Mouse (Mus musculus) MEL-GATA-1-ER (cell line): ENCODE measurements at regions not wholly inside any gene's neighbourhood (a gene's known extent, or its start where the extent isn't known, plus 50 kb on each side); places are given as distances from the start of the nearest gene placed in this dataset.
"Not testable (repeated sequence)": the region's sequence is repeated elsewhere in the genome, so short reads cannot be mapped to it uniquely, and the experiment has no call there.

ENCODE experiments used
- DNase-seq: peaks from one replicate; pipeline ENCODE4 v3.0.0-alpha.2; 2012; ENCODE audit warnings: low read depth; ENCODE audit errors: extremely low read depth

DNA sequence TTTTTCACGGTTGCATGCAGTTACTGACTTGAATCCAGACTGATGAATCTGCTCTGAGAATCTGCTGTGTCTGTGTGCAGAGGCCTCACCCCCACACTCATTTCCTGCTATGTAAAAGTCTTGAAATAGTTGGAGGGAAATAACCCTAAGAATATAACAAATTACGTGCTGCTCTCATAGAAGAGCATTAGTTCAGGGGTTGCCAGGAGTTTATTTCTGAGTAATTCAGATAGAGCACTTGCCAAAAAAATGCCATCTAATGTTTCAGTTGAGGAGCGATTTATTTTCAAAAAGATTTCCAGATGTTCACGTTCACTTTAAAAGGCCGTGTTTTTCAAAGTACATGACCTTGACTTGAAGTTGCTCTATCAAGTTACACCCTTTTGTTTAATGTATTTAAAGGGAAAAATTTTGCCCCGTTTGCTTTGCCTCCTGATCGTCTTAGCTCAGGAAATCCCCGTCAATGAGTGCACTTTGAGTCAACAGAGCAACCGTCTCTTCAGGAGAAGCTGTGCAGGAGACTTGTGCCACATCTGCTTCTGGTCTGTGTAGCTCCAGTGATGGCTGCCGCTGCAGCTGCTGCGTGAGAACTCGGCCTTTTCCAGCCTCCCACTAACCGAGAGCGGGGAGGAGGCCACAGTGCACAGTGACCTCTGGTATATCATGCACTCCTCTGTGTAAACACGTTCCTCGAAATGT is 50.9 kb upstream of the Sec61g start:
- no peak for DNase-seq

DNA sequence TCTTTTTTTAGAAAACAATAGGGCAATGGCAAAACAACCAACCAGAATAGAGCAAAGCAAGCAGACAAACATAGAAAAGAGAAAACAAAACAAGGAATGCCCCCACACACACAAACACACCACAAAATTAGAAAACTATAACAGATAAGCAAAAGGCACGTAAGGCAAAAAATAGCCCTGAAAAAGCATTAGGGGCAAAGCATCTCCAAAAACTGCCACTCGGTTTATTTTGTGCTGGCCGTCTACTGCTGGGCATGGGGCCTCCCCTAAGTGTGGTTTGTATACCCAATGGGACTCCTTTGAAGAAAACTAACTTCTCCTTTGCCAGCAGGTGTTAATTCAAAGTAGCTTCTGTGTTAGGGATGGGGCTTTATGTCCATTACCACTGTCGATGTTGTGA is 53.4 kb upstream of the Sec61g start:
- DNase-seq = no peak

DNA sequence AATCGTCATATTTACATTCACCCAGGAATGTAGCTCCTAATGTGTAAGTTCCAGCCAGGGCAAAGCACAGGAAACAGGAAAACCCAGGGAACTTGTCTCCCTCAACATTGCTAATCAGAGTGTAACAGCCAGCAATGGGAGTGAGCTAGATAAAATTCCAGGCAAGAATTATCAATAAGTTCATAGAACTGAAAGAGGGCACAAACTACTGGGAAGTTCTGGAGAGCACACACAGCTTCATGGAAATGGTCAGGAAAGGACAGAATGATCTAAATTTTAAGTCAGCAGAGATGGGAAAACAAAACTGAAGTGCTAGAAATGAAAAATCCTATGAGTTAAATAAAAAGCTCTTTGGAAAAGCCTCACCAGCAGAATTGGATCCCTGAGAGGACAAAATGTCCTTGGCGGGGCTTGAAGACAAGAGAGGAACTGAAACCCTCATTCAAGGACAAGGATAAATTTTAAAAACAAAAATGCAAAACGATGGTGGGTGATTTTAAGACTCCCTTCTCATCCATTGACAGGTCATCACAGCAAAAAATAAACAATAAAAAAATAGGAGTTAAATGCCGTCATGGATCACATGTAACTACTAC is 80.9 kb upstream of the Sec61g start:
- DNase-seq = no peak

DNA sequence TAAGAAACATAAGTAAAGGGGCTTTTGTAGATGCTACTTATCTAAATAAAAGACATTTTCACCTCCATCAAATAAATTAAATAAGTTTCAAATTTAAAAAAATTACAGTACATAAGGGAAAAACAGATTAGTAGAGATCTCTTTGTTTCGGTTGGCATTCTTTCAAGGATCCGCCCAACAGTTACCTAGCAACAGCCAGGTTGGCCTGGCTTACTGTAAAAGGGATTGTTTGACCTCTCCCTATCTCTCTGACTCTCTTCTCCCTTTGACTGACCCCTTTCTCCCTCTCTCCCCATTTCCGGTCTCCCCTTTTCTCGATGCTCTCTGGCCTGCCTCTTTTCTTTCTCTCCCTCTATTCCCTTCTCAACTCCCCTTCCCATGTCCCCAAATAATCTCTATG is 82.3 kb upstream of the Sec61g start:
- no peak for DNase-seq

DNA sequence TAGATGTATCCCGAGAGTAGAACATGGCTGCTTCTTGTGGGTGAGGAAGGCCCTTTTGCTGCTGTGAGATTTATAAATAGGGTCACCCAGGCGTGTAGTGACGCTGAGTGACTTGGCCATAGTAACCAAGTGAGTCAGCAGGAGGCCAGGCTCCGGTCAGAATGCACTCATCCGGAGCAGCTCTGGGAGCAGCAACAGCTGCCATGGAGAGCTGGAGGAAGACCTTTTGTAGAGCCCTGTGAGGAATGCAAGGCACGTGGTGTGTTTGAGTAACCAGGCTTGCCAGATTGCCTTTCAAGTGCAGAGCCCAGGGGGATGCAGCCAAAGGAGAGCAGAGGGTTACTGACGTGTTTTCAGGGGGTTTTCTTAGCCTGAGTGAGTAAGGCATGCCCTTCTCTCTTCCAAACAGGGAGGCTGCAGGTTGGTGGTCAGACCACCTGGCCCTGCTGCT is 83.2 kb upstream of the Sec61g start:
- DNase-seq = no peak

DNA sequence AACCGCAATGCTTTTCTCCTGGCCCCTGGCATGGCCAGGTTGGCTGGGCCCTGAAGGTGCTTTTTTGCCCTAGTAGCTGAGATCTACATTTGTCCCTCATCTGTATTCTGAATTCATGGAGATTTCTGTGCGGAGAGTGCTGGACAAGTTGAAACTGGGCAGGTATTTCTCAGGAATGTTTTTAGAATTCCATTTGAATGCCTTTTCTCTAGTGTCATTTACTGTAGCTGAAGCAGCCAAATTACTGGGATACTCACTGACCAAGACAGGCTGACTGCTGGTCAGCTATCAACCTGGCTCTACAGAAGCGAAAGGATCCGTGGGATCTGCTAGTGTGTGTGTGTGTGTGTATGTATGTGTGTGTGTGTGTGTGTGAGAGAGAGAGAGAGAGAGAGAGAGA is 83.7 kb upstream of the Sec61g start:
- DNase-seq = no peak

DNA sequence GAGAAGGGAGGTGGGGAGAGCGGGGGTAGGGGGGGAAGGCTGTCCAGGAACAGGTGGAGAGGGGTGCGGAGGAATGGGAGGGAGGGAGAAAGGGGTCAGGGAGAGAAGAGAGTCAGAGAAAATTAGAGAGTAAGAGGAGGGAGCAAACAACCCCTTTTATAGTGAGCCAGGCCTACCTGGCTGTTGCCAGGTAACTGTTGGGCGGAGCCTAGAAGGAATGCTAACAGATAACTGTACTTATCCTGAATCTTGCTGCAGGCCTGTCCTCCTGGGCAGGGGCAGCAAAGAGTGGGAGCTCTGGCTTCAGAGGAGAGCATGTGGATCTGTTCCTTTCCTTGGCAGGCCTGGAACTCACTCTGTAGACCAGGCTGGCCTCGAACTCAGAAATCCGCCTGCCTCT is 84.5 kb upstream of the Sec61g start:
- DNase-seq = no peak

DNA sequence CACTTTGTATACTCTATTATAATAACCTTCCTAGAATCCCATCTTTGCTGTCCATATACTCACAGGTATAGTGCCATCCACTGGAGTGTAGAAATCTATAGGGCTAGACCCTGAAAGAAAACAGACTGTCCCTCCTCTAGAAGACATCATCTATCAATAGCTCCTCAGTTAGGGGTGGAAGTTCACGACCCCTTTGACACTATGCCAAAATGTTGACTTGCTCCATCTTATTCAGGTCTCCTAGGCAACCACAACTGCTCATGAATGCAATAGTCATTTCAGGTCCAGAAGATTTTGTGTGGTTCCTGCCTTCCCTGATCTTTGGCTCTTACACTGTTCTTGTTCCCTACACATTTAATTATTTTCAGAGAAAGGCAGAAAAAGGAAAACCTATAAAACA is 86.5 kb upstream of the Sec61g start:
- DNase-seq = no peak

DNA sequence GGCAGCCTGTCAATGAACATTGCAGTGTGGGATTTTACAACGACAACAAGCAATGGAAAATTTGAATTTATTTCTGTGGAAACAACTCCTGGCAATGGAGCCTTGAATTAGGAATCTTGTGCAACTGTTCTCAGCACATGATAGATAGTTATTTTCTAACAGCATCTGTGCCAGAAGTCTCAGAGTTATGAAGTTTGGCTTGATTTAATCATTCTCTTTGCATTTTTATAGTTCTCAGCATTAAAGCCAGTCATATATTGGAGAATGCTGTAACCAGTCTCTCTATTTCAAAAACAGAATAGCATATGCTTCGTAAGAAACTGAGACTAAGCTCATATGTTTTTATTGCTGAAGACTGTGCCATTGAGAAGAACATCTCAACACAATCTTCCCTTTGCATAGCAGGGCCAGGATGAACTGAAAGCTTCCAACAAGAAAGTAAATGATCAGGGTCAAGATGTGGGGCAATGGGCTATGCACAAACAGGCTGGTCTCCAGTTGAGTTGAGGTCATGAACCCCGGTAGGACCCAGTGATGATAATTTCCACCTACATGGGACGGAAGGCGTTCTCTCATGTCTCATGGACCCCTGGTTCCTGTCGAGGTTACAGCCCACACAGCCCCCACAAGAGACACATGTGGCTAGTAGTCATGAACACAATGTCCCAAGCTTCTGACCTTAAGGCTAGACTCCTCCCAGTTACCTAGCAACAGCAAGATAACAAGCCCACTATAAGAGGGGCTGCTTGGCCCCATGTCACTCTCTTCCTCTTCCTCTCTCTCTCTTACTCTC is 89.0 kb upstream of the Sec61g start:
- DNase-seq = no peak

DNA sequence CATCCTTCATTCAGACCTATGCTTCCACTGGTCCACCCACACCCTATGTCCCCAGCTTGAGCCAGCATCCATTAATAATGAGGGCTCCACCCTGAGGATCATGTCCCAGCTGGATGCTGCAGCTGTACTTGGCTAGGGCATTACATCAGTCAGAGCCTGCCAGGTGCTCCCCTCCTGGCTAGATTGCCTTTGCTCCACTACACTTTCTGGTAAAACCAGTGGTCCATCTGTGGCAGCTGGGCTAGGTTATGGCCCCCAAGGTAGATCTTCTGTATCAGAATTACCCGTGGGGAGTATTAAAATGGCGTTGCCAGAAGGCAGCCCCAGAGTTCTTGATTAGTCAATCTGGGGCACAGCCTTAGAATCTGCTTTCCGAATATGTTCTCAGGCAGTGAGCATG is 94.7 kb upstream of the Sec61g start:
- DNase-seq = no peak

DNA sequence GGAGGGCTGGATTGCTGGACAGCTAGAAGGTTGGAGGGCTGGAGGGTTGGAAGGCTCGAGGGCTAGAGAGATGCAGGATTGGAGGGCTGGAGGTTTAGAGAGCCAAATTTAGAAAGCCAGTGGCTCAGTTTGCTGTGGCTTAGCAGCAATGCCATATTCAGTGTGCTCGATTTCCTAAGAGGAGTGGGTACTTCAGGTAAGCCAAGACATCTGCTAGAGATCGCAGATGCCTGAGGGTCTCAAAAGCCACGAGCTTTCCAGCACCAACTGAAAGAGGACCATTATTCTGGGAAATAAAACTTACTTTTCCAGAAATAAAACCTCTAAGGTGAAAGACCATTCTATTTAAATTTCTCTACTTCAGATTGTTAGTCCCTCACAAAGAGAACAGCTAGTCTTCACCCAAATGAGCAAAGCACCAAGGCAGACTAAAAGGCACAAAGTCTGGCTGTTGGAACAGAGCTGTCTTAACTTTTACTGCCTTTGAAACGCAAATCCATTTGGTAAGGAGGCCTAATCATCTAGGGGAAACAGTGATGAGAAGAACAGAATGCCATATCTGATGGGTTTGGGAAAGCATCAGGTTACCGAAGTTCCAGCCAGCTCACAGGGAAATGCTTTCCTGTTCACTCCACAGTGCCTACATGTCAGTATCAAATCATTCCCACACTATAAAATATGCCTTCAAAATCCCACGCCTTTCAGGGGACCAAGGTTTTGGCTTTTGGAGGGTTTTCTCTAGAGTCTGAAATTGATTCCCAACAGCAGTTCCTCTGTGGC is 98.3 kb upstream of the Sec61g start:
- DNase-seq = no peak

DNA sequence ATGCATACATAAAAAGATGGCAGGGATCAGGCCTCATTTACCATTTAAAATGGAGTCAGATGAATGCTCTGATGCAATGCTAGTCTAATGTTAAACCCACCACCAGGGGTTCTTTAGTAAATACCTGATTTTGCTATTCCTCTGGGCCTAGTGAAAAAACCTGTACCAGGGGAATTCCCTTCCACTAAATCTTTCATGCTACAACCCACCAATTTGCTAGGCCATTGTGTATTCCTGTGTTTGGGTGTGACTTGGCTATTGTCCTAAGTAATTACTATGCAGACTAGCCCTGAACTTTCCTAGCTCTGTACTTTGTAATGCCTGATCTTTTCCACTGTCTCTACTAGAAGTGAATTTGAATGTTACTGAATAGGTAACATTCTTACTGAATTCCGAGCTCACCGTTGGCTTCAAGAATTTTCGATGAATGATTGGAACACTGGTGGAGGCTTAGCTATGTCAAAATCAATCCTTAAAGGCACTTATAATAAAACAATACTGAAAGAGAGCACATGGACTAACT is 99.7 kb upstream of the Sec61g start:
- DNase-seq = not testable (repeated sequence)

DNA sequence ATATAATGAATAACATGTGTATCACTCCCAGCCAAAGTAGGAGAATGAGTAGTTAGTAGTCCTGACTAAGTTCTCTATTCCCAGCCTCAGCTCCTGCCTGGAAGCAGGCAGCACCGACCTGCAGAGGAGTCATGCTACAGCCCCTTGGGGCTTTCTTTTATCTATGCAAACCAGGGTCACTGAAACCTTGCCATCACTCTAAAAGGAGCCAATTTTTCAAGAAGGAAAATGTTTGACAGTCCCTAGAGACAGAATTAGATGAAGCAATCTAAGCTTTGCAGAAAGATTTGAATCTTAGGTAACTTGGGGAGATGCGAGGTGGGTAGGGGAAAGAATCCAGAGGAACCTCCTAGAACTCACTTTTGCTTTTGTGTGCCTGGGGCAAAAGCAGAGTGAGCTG is 103.5 kb upstream of the Sec61g start:
- DNase-seq = no peak

DNA sequence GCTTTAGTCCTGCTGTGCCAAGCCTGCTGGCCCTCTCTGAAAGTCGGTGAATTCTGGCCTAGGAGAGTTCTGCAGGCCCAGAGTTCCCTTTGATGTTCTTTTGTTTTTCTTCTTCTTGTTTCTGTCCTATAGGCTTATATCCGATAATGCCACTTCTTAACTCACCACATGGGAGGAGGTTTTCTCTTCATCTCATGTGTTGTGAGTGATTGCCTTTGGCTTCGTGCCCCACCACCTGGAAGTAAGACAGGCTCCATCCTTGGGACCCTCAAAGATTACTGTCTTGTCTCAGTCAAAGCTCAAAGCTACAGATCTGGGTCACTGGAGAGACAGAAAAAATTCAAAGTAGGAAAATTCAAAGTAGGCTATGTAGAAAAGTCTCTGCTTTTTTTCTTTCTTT is 104.2 kb upstream of the Sec61g start:
- no peak for DNase-seq

DNA sequence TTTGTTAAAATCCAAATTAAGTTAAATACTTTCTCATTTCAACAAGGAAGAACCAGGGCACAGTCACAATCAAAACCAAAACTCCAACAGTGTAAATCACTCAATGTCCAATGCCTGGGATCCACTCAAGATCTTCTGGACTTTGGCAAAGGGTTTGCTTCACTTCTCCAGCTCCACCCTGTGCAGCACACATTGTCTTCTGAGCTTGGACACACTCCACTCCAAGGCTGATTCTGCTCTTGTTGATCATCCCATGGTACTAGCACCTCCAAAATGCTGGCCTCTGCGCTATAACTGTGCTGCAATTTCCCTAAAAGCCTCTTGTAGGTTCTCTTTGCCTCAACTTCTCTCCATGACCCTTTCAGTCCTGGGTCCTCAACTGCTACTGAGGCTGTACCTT is 111.5 kb upstream of the Sec61g start:
- DNase-seq = no peak

DNA sequence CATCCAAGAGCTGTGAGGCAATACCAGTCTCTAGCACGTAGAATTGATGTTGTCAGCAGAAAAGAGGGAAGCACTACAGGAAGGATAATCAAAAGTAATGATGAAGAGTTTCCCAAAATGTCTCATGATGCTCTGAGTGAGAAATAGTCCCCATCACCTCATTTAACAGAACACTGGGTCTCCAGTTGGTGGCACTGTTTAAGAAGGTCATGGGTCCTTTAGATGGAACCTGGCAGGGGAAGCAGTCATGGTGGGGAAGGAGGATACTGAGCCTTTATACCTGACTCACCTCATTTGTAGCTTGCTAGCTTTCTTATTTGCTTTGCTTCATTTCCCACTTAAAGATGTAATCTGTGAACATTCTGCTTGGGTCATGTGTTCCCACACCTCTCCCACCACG is 115.4 kb upstream of the Sec61g start:
- no peak for DNase-seq

DNA sequence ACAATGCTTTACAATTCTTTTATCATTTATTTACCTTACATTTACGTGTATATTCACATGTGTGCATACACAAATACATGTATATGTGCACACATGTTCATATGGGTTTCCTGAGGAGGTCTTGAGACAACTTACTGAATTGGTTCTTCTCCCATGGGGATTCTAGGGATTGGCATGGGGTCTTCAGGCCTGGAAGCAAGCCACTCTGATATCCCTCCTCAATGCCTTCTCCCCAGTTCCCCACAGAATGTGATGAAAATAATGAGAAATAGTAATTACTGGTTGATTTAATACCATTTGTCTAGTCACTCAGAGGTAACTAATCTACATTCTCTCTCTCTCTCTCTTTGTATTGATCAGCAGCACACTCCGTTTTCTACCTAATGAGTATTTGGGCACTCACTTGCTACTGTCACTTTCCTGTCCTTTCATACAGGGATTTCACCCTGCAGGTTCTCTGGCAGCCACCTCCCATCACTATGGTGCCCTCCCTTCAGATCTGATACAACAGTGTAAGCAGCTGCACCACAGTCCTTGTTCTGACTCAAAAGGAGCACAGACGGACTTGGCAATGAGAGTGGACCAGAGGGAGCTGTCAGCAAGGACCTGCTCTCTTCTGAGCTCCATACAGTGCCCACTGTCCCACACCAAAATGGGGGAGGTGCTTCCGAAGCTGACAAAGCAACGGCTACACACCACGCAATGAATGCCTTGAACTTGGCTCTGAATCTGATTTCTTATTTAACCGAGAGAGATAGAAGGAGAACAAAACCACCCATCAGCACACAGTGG is 119.2 kb upstream of the Sec61g start:
- no peak for DNase-seq

DNA sequence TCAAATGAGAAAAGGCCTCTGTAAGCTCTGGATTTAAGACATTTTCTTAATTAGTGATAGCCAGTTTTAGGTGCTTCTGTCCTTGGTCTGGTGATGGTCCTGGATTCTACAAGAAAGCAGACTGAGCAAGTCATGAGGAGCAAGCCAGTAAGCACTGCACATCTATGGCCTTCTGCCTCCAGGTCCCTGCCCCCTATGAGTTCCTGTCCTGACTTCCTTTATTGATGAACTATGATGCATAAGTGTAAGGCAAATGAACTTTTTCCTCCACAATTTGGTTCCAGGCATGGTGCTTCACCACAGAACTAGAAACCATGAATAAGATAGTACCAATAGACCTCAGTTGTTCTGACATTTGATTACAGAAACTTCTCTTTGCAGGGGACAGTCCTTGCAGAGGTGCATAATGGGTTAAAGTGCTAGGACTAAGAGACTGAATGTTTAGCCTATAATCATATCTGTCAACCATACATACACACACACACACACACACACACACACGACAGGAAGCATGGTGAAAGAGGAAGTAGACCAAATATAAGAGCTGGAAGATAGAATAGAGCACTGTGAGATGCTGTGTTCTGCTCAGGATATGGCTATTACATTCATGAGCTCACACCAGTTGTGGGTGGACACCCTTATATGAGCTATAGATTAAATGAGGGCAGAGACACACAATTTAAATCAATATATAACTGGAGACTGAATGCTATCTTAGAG is 121.3 kb upstream of the Sec61g start:
- DNase-seq = peak; percentile 5

DNA sequence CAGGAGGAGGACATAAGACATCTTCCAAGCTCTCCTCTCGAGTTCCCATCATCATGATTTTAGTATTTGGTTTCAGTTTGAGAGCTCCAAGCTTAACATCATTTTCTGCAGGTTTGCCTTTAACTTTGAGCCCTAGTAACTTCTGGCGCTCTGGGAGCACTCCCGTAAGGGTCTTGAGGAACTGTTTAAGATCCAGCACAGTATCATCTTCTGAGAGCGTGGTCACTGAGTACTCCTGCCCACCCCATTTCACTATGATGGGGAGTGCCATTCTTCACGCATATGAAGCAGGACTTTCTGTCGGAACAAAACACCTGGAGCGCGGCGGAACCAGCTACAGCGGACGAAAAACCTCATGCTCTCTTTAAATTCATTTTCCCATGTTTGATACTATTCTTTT is 116.2 kb upstream of the Egfr start:
- DNase-seq = not testable (repeated sequence)

DNA sequence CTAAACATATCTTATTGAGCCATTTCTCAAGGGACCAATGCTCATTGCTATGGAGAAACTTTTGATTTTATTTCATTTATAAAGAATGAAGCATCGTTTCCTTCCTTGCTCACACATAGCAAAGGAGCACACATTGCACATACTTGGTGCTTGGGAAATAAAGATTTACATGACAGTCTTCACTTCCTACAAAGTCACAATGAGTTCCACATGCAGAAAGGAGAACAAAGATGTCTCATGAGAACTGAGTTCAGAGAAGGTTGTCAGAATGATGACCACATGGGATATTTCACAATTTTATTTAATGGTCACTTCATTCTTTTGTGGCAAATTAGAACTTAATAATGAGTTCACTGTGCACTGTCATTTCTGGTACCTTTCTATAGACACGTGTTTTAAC is 114.3 kb upstream of the Egfr start:
- DNase-seq = no peak
